Mouse (Mus musculus) kidney, postnatal 0 days (tissue): Measurements from ENCODE around the gene Fcgrt. TPM values are rescaled to one million over a fixed set of nuclear protein-coding genes. Genes with fewer than 3 reads are reported as not detected.

Source experiments
- ATAC-seq: fragments of 200-750 bp; cut with Nextera tagmentation; replicated peaks from 2 replicates; pipeline ENCODE4 v1.8.0; 2017; ENCODE audit warnings: low read depth, moderate number of reproducible peaks, moderate TSS enrichment, moderate library complexity; ENCODE audit not compliant: low FRiP score
- DNase-seq: peaks from one replicate; pipeline ENCODE4 v3.0.0-alpha.2; 2016; ENCODE audit warnings: low spot score
- H3K27ac ChIP-seq: fragments of 300-500 bp; sonication (generic); 2 replicates; pipeline ENCODE4 v1.5.1; 2014; ENCODE audit warnings: mild to moderate bottlenecking
- H3K27me3 ChIP-seq: fragments of 300-500 bp; sonication (generic); 2 replicates; pipeline ENCODE4 v1.6.1; 2014; ENCODE audit warnings: low read length, mixed read lengths; ENCODE audit not compliant: insufficient read depth
- H3K36me3 ChIP-seq: fragments of 300-500 bp; sonication (generic); 2 replicates; pipeline ENCODE4 v1.6.1; 2014; ENCODE audit warnings: low read length, mixed read lengths; ENCODE audit not compliant: insufficient read depth
- H3K4me1 ChIP-seq: fragments of 300-500 bp; sonication (generic); replicated peaks from 2 replicates; pipeline ENCODE4 v1.6.1; 2014; ENCODE audit warnings: antibody characterized with exemption, low read length, mixed read lengths; ENCODE audit not compliant: insufficient read depth
- H3K4me2 ChIP-seq: fragments of 300-500 bp; sonication (generic); 2 replicates; pipeline ENCODE4 v1.6.1; 2014; ENCODE audit warnings: mild to moderate bottlenecking, low read length, moderate library complexity, mixed read lengths
- H3K4me3 ChIP-seq: fragments of 300-500 bp; sonication (generic); replicated peaks from 2 replicates; pipeline ENCODE4 v1.5.1; 2014; ENCODE audit warnings: low read depth, low read length
- H3K9ac ChIP-seq: fragments of 300-500 bp; sonication (generic); 2 replicates; pipeline ENCODE4 v1.6.1; 2014; ENCODE audit warnings: low read depth, low read length
- H3K9me3 ChIP-seq: fragments of 300-500 bp; sonication (generic); replicated peaks from 2 replicates; pipeline ENCODE4 v1.6.1; 2016; ENCODE audit warnings: low read length, inconsistent platforms, mixed read lengths
- CTCF ChIP-seq: IDR thresholded peaks from 2 replicates; pipeline ENCODE4 v1.5.1; 2016; ENCODE audit warnings: antibody characterized with exemption, low read depth, mild to moderate bottlenecking, moderate library complexity
- WGBS: fragments of 180-500 bp; shearing (Covaris S2); extraction: QIAGEN DNeasy Blood & Tissue Kit; methylation state at CpG from one replicate; pipeline ENCODE4 v1.1.7; 2014; 5-methylcytosine and 5-hydroxymethylcytosine counted together
- polyA plus RNA-seq: library from polyadenylated mRNA; unstranded; fragments of >200 nt; fragmentation: Nextera tagmentation; extraction: Ambion mirVana; gene quantifications from 2 replicates; pipeline ENCODE4 v1.2.1, GENCODE M21; 2015

Fcgrt gene
- polyA plus RNA-seq, 1 experiment from 2014 or later, result 145 TPM

GRCm38 (mm10) chr7:45147899-45148298 lies 44.2 kb upstream of the Fcgrt start:
- Histone ChIP-seq H3K9ac (no peak overlapping the region), H3K9me3 (no peaks in the 10 kb centered on the region), H3K27ac (peak overlapping the region; percentile 69), H3K4me1 (peaks cover 11% of the 10 kb centered on the region), H3K4me3 (no peak overlapping the region), H3K36me3 (peaks cover 34% of the 10 kb centered on the region), H3K4me2 (no peak overlapping the region), H3K27me3 (no peaks in the 10 kb centered on the region)
- 67% methylated on average over 11 of the region's 11 CpGs for WGBS
- DNase-seq (no peak), ATAC-seq (peak; percentile 52)
- no peak for TF ChIP-seq CTCF

GRCm38 (mm10) chr7:45147267-45147666 lies 43.6 kb upstream of the Fcgrt start:
- ATAC-seq (peak; percentile 17; the same call in 1 of the 2 replicates), DNase-seq (no peak)
- no peaks in the 10 kb centered on the region for H3K9me3 ChIP-seq
- peaks cover 11% of the 10 kb centered on the region for H3K4me1 ChIP-seq
- peak overlapping the region; percentile 64; the same call in 1 of the 2 replicates for H3K27ac ChIP-seq
- H3K36me3 ChIP-seq, result peaks cover 37% of the 10 kb centered on the region
- WGBS, result 88% methylated on average over 11 of the region's 11 CpGs
- H3K4me3 ChIP-seq, result no peak overlapping the region
- H3K4me2 ChIP-seq, result no peak overlapping the region
- H3K9ac ChIP-seq, result no peak overlapping the region
- no peak for TF ChIP-seq CTCF
- H3K27me3 ChIP-seq, result no peaks in the 10 kb centered on the region

- Histone ChIP-seq H3K9me3 (no peaks in the 10 kb centered on the region), H3K4me1 (peaks cover 5% of the 10 kb centered on the region; the same call in 1 of the 2 replicates), H3K27me3 (no peaks in the 10 kb centered on the region), H3K9ac (no peak overlapping the region), H3K4me3 (no peak overlapping the region), H3K4me2 (no peak overlapping the region), H3K27ac (no peak overlapping the region), H3K36me3 (peaks cover 37% of the 10 kb centered on the region)
- no peak for ATAC-seq
- DNase-seq, result no peak
- 94% methylated on average over 8 of the region's 8 CpGs for WGBS
- TF ChIP-seq CTCF, result no peak
Measured at GRCm38 (mm10) chr7:45145460-45145859, 41.8 kb upstream of the Fcgrt start.

DNA sequence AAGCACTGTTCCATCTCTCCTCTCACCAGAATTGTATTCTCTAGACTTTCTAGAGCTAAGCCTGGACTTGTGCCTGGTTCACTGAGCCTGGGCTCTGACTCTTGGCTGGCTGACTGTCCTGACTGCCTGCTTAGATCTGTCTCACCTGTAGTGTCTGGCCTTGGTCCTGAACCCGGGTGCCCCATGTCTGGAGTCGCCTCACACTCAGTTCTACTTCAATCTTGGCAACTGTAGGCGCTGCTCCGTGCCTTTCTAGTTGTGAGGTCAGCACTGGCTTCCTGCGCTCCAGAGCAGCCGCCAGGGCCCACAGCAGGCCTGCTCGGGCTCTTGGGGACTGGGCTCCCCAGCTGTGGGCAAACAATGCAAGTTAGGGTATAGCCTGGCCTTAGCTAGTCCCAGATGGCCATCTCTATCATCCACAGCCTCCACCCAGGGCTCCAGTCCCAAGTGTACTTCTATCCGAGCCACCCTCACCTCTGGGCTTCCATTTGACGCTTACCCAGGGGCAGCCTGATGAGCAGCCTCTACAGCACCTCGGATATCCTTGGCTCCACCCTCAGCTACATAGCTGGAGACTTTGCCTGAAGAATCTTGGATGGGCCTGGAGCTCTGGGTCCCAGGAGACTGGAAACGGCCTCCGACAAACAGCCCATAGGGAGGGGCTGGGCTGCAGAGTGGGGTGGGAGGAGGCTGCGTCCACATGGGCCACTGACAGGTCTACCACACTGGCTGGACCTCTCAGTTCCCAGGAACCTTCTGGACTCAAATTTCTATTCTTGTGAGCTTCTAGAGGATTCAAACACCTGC lies 40.9 kb upstream of the Fcgrt start:
- no peak for TF ChIP-seq CTCF
- Histone ChIP-seq H3K4me3 (no peak overlapping the region), H3K9ac (no peak overlapping the region), H3K4me2 (no peak overlapping the region), H3K27me3 (no peaks in the 10 kb centered on the region), H3K27ac (no peak overlapping the region), H3K36me3 (peaks cover 37% of the 10 kb centered on the region), H3K4me1 (0 out of 2 replicates have a peak, but pooled peaks cover 4% of the 10 kb centered on the region), H3K9me3 (no peaks in the 10 kb centered on the region)
- no peak for ATAC-seq
- WGBS, result 78% methylated on average over 13 of the region's 13 CpGs
- DNase-seq, result no peak

GRCm38 (mm10) chr7:45141914-45142313 lies 38.3 kb upstream of the Fcgrt start:
- Histone ChIP-seq H3K36me3 (peaks cover 35% of the 10 kb centered on the region), H3K27me3 (no peaks in the 10 kb centered on the region), H3K4me3 (no peak overlapping the region), H3K9ac (no peak overlapping the region), H3K9me3 (no peaks in the 10 kb centered on the region), H3K4me1 (no peaks in the 10 kb centered on the region), H3K27ac (no peak overlapping the region), H3K4me2 (no peak overlapping the region)
- no peak for TF ChIP-seq CTCF
- WGBS, result 93% methylated on average over 5 of the region's 5 CpGs
- ATAC-seq, result no peak
- DNase-seq, result no peak

DNA sequence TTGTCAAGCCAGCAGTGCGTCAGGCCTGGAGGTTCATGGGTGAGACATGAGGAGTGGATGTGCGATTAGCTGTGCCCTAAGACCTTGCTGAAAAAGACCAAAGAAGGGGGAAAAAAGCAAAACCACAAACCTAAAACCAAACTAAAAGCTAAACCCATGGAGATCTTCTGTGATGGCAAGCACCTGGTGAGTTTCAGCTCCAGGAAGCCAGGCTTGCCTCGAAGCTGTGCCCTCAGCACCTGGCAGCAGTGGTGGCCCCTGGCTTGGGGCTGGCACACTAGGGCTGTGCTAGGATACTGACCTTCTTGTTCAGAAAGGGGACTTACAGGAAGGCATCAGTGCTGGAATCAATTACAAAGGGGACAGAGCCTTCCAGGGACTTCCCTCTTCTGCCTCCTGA lies 37.7 kb upstream of the Fcgrt start:
- Histone ChIP-seq H3K36me3 (peaks cover 32% of the 10 kb centered on the region), H3K27me3 (no peaks in the 10 kb centered on the region), H3K27ac (no peak overlapping the region), H3K4me3 (no peak overlapping the region), H3K4me1 (no peaks in the 10 kb centered on the region), H3K9ac (no peak overlapping the region), H3K9me3 (no peaks in the 10 kb centered on the region), H3K4me2 (no peak overlapping the region)
- ATAC-seq (no peak), DNase-seq (no peak)
- TF ChIP-seq CTCF, result no peak
- 86% methylated on average over 3 of the region's 3 CpGs for WGBS
